ENCODE assay signal across 15 mouse cellular contexts in the genomic region with DNA sequence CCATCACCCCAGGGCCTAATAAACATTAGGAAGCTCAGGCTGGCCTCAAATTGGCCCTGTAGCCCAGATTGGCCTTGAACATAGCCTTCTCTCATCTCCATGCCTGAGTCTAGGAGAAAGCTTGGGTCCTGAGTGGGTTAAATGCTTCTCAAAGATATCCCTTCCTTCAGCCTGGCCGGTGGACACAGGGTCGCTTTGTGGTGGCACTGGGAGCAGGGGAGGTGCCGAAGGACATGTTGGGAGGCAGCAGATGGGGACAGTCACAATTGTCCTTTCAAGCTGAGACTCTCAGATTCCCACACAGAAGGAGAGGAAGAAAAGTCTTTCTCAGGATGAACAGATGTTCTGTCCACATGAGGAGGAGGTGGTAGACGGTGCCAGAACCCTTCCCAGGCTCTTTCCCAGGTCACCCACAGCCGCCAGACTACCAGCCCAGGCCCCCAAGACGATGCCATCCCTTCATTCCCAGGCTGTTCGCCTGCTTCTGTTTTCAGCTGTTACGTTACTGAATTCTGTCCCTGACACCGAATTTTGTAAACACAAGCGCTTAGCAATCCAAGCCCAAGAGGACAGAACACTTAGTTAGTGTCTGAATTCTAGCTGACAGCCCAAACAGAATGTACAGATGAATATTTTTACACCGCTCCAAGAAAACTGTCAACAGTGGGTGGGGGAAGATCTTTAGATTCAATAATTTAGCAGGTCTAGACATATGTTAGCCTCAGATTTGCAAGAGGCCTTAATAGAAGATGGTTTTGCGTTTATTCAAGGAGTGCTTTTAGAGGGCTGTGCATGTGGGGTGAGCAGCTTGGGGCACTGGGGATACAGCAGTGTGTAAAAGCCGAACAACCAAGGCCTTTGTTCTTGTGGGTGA. TPM values are rescaled to one million over a fixed set of nuclear protein-coding genes. Genes with fewer than 3 reads are reported as not detected.
DNase-seq lines count a peak whose midpoint lies in the region; ATAC-seq lines count a peak whose summit lies in the region.
"Had no signal": no experiment of that assay in that cellular context is flagged by ENCODE, and none has a peak within 500 bp of the region (broad histone marks: within the 10 kb centered on the region; RNA-seq: fewer than 3 reads in every experiment).

No protein-coding gene starts in this region.

- no peak overlapping the region for H3K9ac ChIP-seq in forebrain, embryonic 13.5 days
- H3K9ac ChIP-seq in midbrain, embryonic 16.5 days (ENCODE audit: low read depth, low read length), result no peak overlapping the region
- H3K9ac ChIP-seq: hindbrain, embryonic 12.5 days; kidney, embryonic 15.5 days; limb, embryonic 12.5 days; stomach, embryonic 15.5 days had no signal

- no peak overlapping the region for H3K4me2 ChIP-seq in forebrain, embryonic 13.5 days
- no peak overlapping the region for H3K4me2 ChIP-seq in midbrain, embryonic 16.5 days (ENCODE audit: low read length)
- H3K4me2 ChIP-seq: hindbrain, embryonic 12.5 days; kidney, embryonic 15.5 days; limb, embryonic 12.5 days; stomach, embryonic 15.5 days had no signal

- peak; percentile 79 for ATAC-seq in forebrain, embryonic 13.5 days
- ATAC-seq in midbrain, embryonic 16.5 days, result no peak
- ATAC-seq: activated CD4-positive, CD25-positive, alpha-beta regulatory T cell, adult 4 months had no signal

- no peak for DNase-seq in forebrain, embryonic 10.5 days (ENCODE audit: extremely low spot score, low spot score)
- no peak for DNase-seq in midbrain, embryonic 10.5 days (ENCODE audit: low spot score)
- peak; percentile 27 for DNase-seq in layer of hippocampus, adult 9-10 months (ENCODE audit: low spot score)
- DNase-seq in right cerebral cortex, postnatal 10 days (ENCODE audit: low spot score in 2 of 2), result peak; percentile 60 to 69
- DNase-seq in ovary, postnatal 10 days (ENCODE audit: low spot score), result no peak
- no peak for DNase-seq in spleen, postnatal 4 days (ENCODE audit: low spot score in 2 of 2)
- DNase-seq: heart, adult 2 months; lung, adult 2 months had no signal

- H3K27ac ChIP-seq in forebrain, embryonic 13.5 days, result peak overlapping the region; percentile 70
- no peak overlapping the region for H3K27ac ChIP-seq in forebrain, embryonic 10.5 days
- H3K27ac ChIP-seq in midbrain, embryonic 10.5 days (replicated peaks), result peak overlapping the region; percentile 53; the same call in 1 of the 2 replicates
- no peak overlapping the region for H3K27ac ChIP-seq in midbrain, embryonic 16.5 days (ENCODE audit: low read length)
- H3K27ac ChIP-seq: heart, adult 2 months; hindbrain, embryonic 12.5 days; kidney, embryonic 15.5 days; limb, embryonic 12.5 days; stomach, embryonic 15.5 days had no signal

- WGBS in forebrain, embryonic 13.5 days, result 69% methylated on average over 13 of the region's 13 CpGs
- WGBS in forebrain, embryonic 10.5 days, result 85% methylated on average over 13 of the region's 13 CpGs
- WGBS in midbrain, embryonic 10.5 days, result 82% methylated on average over 13 of the region's 13 CpGs
- 75% methylated on average over 13 of the region's 13 CpGs for WGBS in midbrain, embryonic 16.5 days

- peaks cover 33% of the 10 kb centered on the region for H3K4me1 ChIP-seq in forebrain, embryonic 13.5 days
- peaks cover 20% of the 10 kb centered on the region for H3K4me1 ChIP-seq in forebrain, embryonic 10.5 days
- peaks cover 52% of the 10 kb centered on the region for H3K4me1 ChIP-seq in midbrain, embryonic 10.5 days
- H3K4me1 ChIP-seq in midbrain, embryonic 16.5 days (ENCODE audit: control insufficient read depth, insufficient read depth, low read length), result peaks cover 6% of the 10 kb centered on the region

- H3K36me3 ChIP-seq in forebrain, embryonic 13.5 days (ENCODE audit: poor library complexity, severe bottlenecking), result no peaks in the 10 kb centered on the region
- no peaks in the 10 kb centered on the region for H3K36me3 ChIP-seq in forebrain, embryonic 10.5 days (replicated peaks)
- no peaks in the 10 kb centered on the region for H3K36me3 ChIP-seq in midbrain, embryonic 10.5 days
- no peaks in the 10 kb centered on the region for H3K36me3 ChIP-seq in midbrain, embryonic 16.5 days (ENCODE audit: control insufficient read depth, insufficient read depth, low read length)
- H3K36me3 ChIP-seq: hindbrain, embryonic 12.5 days; kidney, embryonic 15.5 days; limb, embryonic 12.5 days; stomach, embryonic 15.5 days had no signal

- H3K27me3 ChIP-seq in forebrain, embryonic 13.5 days, result peaks cover 43% of the 10 kb centered on the region
- H3K27me3 ChIP-seq in forebrain, embryonic 10.5 days (ENCODE audit: poor library complexity, severe bottlenecking), result peaks cover 47% of the 10 kb centered on the region
- peaks cover 15% of the 10 kb centered on the region; the same call in 1 of the 2 replicates for H3K27me3 ChIP-seq in midbrain, embryonic 10.5 days (ENCODE audit: low read depth, poor library complexity, severe bottlenecking)
- no peaks in the 10 kb centered on the region for H3K27me3 ChIP-seq in midbrain, embryonic 16.5 days (ENCODE audit: control insufficient read depth, insufficient read depth, low read depth, low read length)
- H3K27me3 ChIP-seq: hindbrain, embryonic 12.5 days; kidney, embryonic 15.5 days; limb, embryonic 12.5 days; stomach, embryonic 15.5 days had no signal

- H3K4me3 ChIP-seq in forebrain, embryonic 13.5 days, result no peak overlapping the region
- no peak overlapping the region for H3K4me3 ChIP-seq in forebrain, embryonic 10.5 days
- no peak overlapping the region for H3K4me3 ChIP-seq in midbrain, embryonic 10.5 days
- no peak overlapping the region for H3K4me3 ChIP-seq in midbrain, embryonic 16.5 days (ENCODE audit: low read depth, low read length)
- H3K4me3 ChIP-seq: heart, adult 2 months; hindbrain, embryonic 12.5 days; kidney, embryonic 15.5 days; limb, embryonic 12.5 days; stomach, embryonic 15.5 days had no signal

- no peaks in the 10 kb centered on the region for H3K9me3 ChIP-seq in forebrain, embryonic 13.5 days (replicated peaks)
- H3K9me3 ChIP-seq in forebrain, embryonic 10.5 days, result no peaks in the 10 kb centered on the region
- no peaks in the 10 kb centered on the region for H3K9me3 ChIP-seq in midbrain, embryonic 10.5 days (replicated peaks)
- H3K9me3 ChIP-seq in midbrain, embryonic 16.5 days (replicated peaks; ENCODE audit: control insufficient read depth, low read length, poor library complexity, severe bottlenecking), result no peaks in the 10 kb centered on the region
- H3K9me3 ChIP-seq: hindbrain, embryonic 12.5 days; kidney, embryonic 15.5 days; limb, embryonic 12.5 days; stomach, embryonic 15.5 days had no signal

RNA-seq across cellular contexts. Expression of gene Tmem117, which starts 23.2 kb away (rescaled TPM):
- polyA plus RNA-seq in forebrain, embryonic 13.5 days (2015; fragmentation: Nextera tagmentation; extraction: Ambion mirVana), result 1.2 and 1.7 TPM in 2 replicates
- polyA plus RNA-seq in forebrain, embryonic 10.5 days (2016; fragmentation: Nextera tagmentation; extraction: Ambion mirVana), result 0.70 and 0.74 TPM in 2 replicates
- polyA plus RNA-seq in midbrain, embryonic 10.5 days (2016; fragmentation: Nextera tagmentation; extraction: Ambion mirVana), result 1.1 and 1.7 TPM in 2 replicates
- 13.2 and 17.8 TPM in 2 replicates for polyA plus RNA-seq in midbrain, embryonic 16.5 days (2015; fragmentation: Nextera tagmentation; extraction: Ambion mirVana)

Comparison
In these comparisons a context has a peak if more than half of its experiments do, and no peak if none do; other contexts are left out.
1. H3K27ac ChIP-seq: peak in forebrain, embryonic 13.5 days (single experiment) and midbrain, embryonic 10.5 days (single experiment); none in forebrain, embryonic 10.5 days (single experiment) and midbrain, embryonic 16.5 days (single experiment).
2. DNase-seq: peak in layer of hippocampus, adult 9-10 months (single experiment) and right cerebral cortex, postnatal 10 days (2 of 2); none in forebrain, embryonic 10.5 days (single experiment), midbrain, embryonic 10.5 days (single experiment), ovary, postnatal 10 days (single experiment) and spleen, postnatal 4 days (0 of 2).